Mouse (Mus musculus) kidney, adult 2 months (tissue): ENCODE measurements around the gene Lrrfip1.

Source experiments
- CTCF ChIP-seq: fragments of 200-500 bp; conservative IDR thresholded peaks from 2 replicates; pipeline ENCODE4 v1.5.1; 2011; ENCODE audit warnings: low read depth, mild to moderate bottlenecking, control low read depth, low read length, moderate library complexity, mixed read lengths; ENCODE audit not compliant: insufficient read depth, insufficient read length
- POLR2A ChIP-seq: fragments of 200-500 bp; IDR thresholded peaks from one replicate; pipeline ENCODE4 v1.6.1; 2011; ENCODE audit warnings: low read depth, low read length, control low read depth

DNA sequence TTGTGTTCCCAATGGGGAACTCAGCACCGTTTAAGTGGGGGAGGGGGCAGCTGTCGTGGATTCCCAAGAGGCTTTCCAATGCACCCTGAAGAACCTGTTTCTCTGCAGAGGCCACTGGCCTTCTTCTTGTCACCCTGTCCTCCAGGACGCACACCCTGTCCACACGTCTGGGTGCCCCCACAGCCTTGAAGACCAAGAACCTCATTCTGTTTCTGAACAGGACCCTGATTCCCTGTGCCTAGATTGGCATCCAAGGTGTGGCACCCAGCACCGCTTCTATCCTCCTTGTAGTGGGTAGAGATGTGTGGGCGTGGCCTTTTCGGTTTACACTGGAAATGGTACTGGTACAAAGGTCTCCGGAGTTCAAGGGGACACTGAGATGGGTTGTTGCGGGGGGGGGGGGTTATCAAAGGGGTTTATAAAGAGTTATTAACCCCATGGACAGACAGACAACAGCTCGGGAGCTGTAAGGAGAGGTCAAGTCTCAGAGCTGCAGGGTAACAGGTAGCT, 28.6 kb upstream of the Lrrfip1 start:
- no peak for TF ChIP-seq CTCF
- no peak for TF ChIP-seq POLR2A
